Mouse (Mus musculus): ENCODE measurements around the gene Hrasls5. TPM values are rescaled to one million over a fixed set of nuclear protein-coding genes. Genes with fewer than 3 reads are reported as not detected.

Gene Hrasls5
- not detected in 2 replicates for polyA plus RNA-seq (2015; fragmentation: Nextera tagmentation; extraction: Ambion mirVana)

DNA sequence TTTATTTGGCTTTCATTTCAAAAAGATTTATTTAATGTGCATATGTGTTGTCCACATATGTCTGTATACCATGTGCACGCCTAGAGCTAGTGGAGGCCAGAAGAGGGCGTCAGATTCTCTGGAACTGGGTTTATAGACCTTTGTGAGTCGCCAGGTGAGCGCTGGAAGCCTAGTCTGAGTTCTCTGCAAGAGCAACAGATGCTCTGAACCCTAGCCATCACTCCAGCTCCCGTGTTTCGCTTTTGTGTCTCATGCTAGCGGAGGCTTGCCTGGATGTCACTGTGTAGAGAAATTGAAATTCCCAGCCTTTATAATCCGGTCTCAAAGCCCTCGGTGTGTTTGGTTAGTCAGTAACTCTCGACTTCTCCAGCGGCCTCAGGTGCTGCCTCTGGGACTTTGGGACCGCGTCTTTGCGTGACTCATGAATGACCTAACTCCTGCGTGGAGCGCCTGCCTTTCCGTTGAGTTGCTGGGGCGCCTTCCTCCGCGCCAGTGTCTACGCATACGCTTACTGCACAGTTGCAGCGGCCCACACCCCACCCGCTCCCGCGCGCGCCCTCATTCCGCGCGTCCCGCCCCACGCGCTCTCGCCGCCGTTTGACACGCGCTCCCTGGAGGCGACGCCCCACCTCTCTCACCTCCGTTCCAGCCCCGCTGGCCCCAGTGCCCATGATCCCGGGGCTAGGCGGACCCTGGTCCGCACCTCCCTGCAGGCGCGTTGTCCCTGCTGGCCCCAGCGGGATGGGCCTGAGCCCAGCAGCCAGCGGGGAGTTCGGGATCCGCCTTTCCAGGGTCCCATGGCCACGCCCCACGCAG, at the start of gene Hrasls5:
TSS of gene Hrasls5 (plus strand) at position 600 of the 816 bp plus-strand sequence.
- Histone ChIP-seq H3K9me3 (no peaks in the 10 kb centered on the region), H3K4me1 (peaks cover 10% of the 10 kb centered on the region), H3K36me3 (no peaks in the 10 kb centered on the region), H3K27me3 (no peaks in the 10 kb centered on the region), H3K4me3 (peak within 1 kb of the TSS; percentile 45), H3K9ac (replicated peaks) (peak within 1 kb of the TSS; percentile 44), H3K27ac (replicated peaks) (no peak within 1 kb of the TSS), H3K4me2 (replicated peaks) (peak within 1 kb of the TSS; percentile 78)
- 3% methylated on average over 54 of the region's 54 CpGs for WGBS
- ATAC-seq (replicated peaks), result peak; percentile 82

- Histone ChIP-seq H3K27me3 (no peaks in the 10 kb centered on the region), H3K4me3 (no peak overlapping the region), H3K36me3 (no peaks in the 10 kb centered on the region), H3K9me3 (no peaks in the 10 kb centered on the region), H3K4me1 (peaks cover 5% of the 10 kb centered on the region), H3K9ac (replicated peaks) (no peak overlapping the region), H3K27ac (replicated peaks) (no peak overlapping the region), H3K4me2 (replicated peaks) (no peak overlapping the region)
- 82% methylated on average over 10 of the region's 10 CpGs for WGBS
- ATAC-seq (replicated peaks), result no peak
Measured at GRCm38 (mm10) chr19:7562601-7563129, 49.7 kb upstream of the Hrasls5 start.

DNA sequence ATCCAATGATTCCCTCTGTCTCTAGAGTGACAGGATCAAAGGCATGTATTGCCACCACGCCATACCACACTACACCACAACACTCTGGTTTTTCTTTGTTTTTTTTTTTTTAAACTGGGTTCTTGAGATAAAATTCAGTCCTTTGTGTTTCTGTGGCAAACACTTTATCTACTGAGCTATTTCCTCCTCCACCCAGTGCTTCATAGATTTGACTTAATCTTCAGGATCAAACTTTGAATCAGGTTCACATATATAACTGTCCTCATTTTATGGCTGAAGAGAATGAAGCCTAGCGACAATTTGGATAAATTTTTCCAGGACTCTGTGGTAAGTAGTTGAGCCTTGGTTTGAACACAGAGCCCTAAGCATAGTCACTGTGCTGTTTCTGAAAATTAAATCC, 48.7 kb upstream of the Hrasls5 start:
- Histone ChIP-seq H3K27ac (replicated peaks) (no peak overlapping the region), H3K36me3 (no peaks in the 10 kb centered on the region), H3K27me3 (no peaks in the 10 kb centered on the region), H3K4me3 (no peak overlapping the region), H3K4me2 (replicated peaks) (no peak overlapping the region), H3K4me1 (no peaks in the 10 kb centered on the region), H3K9ac (replicated peaks) (no peak overlapping the region), H3K9me3 (no peaks in the 10 kb centered on the region)
- no peak for ATAC-seq (replicated peaks)
- WGBS, result 90% methylated on average over 2 of the region's 2 CpGs

- Histone ChIP-seq H3K36me3 (no peaks in the 10 kb centered on the region), H3K9me3 (no peaks in the 10 kb centered on the region), H3K4me1 (no peaks in the 10 kb centered on the region), H3K9ac (replicated peaks) (no peak overlapping the region), H3K4me2 (replicated peaks) (no peak overlapping the region), H3K27me3 (no peaks in the 10 kb centered on the region), H3K27ac (replicated peaks) (no peak overlapping the region), H3K4me3 (no peak overlapping the region)
- ATAC-seq (replicated peaks), result no peak
- WGBS, result 87% methylated on average over 1 of the region's 1 CpGs
Measured at GRCm38 (mm10) chr19:7564457-7564856, 47.9 kb upstream of the Hrasls5 start.

DNA sequence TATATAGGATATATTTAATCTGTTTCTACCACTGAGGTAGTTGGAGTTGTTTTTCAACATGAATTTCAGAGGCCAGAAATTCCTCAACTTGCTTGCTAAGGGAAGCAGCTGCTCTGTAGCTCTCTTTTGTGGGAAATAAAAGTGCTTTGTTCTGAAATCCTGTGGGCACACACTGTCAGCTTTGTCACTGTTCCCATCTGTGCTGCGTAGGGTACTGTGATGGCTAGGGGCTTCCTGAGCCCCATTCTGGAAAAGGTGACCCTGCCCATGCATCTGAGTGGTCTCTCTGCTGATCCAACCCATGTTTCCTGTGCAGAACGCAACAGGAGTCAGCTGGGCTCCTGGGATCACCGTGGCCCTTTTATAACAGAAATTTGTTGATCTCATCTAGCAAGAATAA, 45.5 kb upstream of the Hrasls5 start:
- H3K4me3 ChIP-seq, result no peak overlapping the region
- no peak overlapping the region for H3K4me2 ChIP-seq (replicated peaks)
- H3K27ac ChIP-seq (replicated peaks), result no peak overlapping the region
- no peaks in the 10 kb centered on the region for H3K9me3 ChIP-seq
- H3K36me3 ChIP-seq, result no peaks in the 10 kb centered on the region
- H3K27me3 ChIP-seq, result no peaks in the 10 kb centered on the region
- no peak for ATAC-seq (replicated peaks)
- no peak overlapping the region for H3K9ac ChIP-seq (replicated peaks)
- WGBS, result 70% methylated on average over 3 of the region's 3 CpGs
- H3K4me1 ChIP-seq, result no peaks in the 10 kb centered on the region

DNA sequence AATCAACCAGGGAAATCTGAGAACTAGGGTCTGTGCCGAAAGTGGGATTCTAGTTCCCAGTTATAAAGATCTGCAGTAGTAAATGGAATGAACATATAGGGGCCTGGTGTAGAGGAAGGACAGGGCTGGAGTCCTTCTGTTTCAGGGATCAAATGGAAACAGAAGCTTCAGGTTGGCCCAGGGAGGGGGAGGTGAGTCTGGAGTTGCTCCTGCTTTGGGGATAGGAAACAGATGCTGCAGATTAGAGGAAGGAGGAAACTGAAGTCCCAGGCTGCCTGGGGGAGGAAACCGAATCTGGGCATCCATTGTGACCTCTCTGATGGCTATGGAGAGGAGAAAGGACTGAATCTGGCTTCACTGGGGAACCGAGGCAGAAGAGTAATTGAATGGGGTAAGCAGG, 44.0 kb upstream of the Hrasls5 start:
- no peak overlapping the region for H3K4me2 ChIP-seq (replicated peaks)
- no peaks in the 10 kb centered on the region for H3K4me1 ChIP-seq
- no peak overlapping the region for H3K9ac ChIP-seq (replicated peaks)
- 60% methylated on average over 3 of the region's 3 CpGs for WGBS
- H3K9me3 ChIP-seq, result no peaks in the 10 kb centered on the region
- H3K36me3 ChIP-seq, result no peaks in the 10 kb centered on the region
- no peak overlapping the region for H3K4me3 ChIP-seq
- no peak for ATAC-seq (replicated peaks)
- no peaks in the 10 kb centered on the region for H3K27me3 ChIP-seq
- no peak overlapping the region for H3K27ac ChIP-seq (replicated peaks)

GRCm38 (mm10) chr19:7569650-7570049, 42.7 kb upstream of the Hrasls5 start:
- Histone ChIP-seq H3K4me1 (no peaks in the 10 kb centered on the region), H3K9ac (replicated peaks) (no peak overlapping the region), H3K4me3 (no peak overlapping the region), H3K9me3 (no peaks in the 10 kb centered on the region), H3K36me3 (no peaks in the 10 kb centered on the region), H3K4me2 (replicated peaks) (no peak overlapping the region), H3K27me3 (no peaks in the 10 kb centered on the region), H3K27ac (replicated peaks) (no peak overlapping the region)
- 86% methylated on average over 5 of the region's 5 CpGs for WGBS
- ATAC-seq (replicated peaks), result no peak

- Histone ChIP-seq H3K4me3 (no peak overlapping the region), H3K27me3 (no peaks in the 10 kb centered on the region), H3K9ac (replicated peaks) (no peak overlapping the region), H3K4me1 (no peaks in the 10 kb centered on the region), H3K9me3 (no peaks in the 10 kb centered on the region), H3K4me2 (replicated peaks) (no peak overlapping the region), H3K36me3 (no peaks in the 10 kb centered on the region), H3K27ac (replicated peaks) (no peak overlapping the region)
- no peak for ATAC-seq (replicated peaks)
- WGBS, result 88% methylated on average over 1 of the region's 1 CpGs
Measured at GRCm38 (mm10) chr19:7576180-7576579, 36.2 kb upstream of the Hrasls5 start.

- Histone ChIP-seq H3K27ac (replicated peaks) (no peak overlapping the region), H3K36me3 (no peaks in the 10 kb centered on the region), H3K27me3 (no peaks in the 10 kb centered on the region), H3K9me3 (no peaks in the 10 kb centered on the region), H3K9ac (replicated peaks) (no peak overlapping the region), H3K4me1 (no peaks in the 10 kb centered on the region), H3K4me2 (replicated peaks) (no peak overlapping the region), H3K4me3 (no peak overlapping the region)
- 84% methylated on average over 3 of the region's 3 CpGs for WGBS
- no peak for ATAC-seq (replicated peaks)
Measured at GRCm38 (mm10) chr19:7577710-7578109, 34.6 kb upstream of the Hrasls5 start.

- Histone ChIP-seq H3K4me2 (replicated peaks) (no peak overlapping the region), H3K36me3 (no peaks in the 10 kb centered on the region), H3K9ac (replicated peaks) (no peak overlapping the region), H3K9me3 (no peaks in the 10 kb centered on the region), H3K27me3 (no peaks in the 10 kb centered on the region), H3K27ac (replicated peaks) (no peak overlapping the region), H3K4me3 (no peak overlapping the region), H3K4me1 (no peaks in the 10 kb centered on the region)
- 66% methylated on average over 5 of the region's 5 CpGs for WGBS
- ATAC-seq (replicated peaks), result no peak
Measured at GRCm38 (mm10) chr19:7581042-7581441, 31.3 kb upstream of the Hrasls5 start.

DNA sequence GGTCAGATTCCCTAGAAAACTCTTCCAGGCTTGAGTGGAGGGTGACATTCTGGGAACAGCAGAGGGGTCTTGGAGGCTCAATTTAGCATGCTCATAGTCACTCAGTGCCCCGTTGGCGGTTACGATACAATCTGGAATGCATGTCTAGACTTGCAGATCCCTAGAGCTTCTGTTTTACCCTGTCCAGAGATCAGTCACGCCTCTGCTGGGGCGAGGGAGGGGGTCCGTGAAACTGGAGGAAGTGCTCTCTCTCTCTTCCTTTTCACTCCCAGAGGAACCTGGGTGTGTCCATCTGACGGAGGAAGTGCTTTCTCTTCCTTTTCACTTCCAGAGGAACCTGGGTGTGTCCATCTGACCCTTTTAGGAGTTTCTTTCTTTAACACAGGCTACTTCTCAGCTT, 29.2 kb upstream of the Hrasls5 start:
- H3K4me1 ChIP-seq, result no peaks in the 10 kb centered on the region
- WGBS, result 77% methylated on average over 7 of the region's 7 CpGs
- no peak for ATAC-seq (replicated peaks)

GRCm38 (mm10) chr19:7583599-7583998, 28.7 kb upstream of the Hrasls5 start:
- H3K27ac ChIP-seq (replicated peaks), result no peak overlapping the region
- no peak for ATAC-seq (replicated peaks)
- no peak overlapping the region for H3K4me3 ChIP-seq
- H3K27me3 ChIP-seq, result no peaks in the 10 kb centered on the region
- H3K36me3 ChIP-seq, result no peaks in the 10 kb centered on the region
- no peak overlapping the region for H3K4me2 ChIP-seq (replicated peaks)
- 71% methylated on average over 3 of the region's 3 CpGs for WGBS
- H3K9me3 ChIP-seq, result no peaks in the 10 kb centered on the region
- H3K4me1 ChIP-seq, result no peaks in the 10 kb centered on the region
- H3K9ac ChIP-seq (replicated peaks), result no peak overlapping the region

More for the DNA sequence above, 29.2 kb upstream of the Hrasls5 start:
- H3K27ac ChIP-seq (replicated peaks), result no peak overlapping the region
- H3K27me3 ChIP-seq, result no peaks in the 10 kb centered on the region
- H3K4me2 ChIP-seq (replicated peaks), result no peak overlapping the region
- no peaks in the 10 kb centered on the region for H3K36me3 ChIP-seq
- H3K9ac ChIP-seq (replicated peaks), result no peak overlapping the region
- no peak overlapping the region for H3K4me3 ChIP-seq
- H3K9me3 ChIP-seq, result no peaks in the 10 kb centered on the region

DNA sequence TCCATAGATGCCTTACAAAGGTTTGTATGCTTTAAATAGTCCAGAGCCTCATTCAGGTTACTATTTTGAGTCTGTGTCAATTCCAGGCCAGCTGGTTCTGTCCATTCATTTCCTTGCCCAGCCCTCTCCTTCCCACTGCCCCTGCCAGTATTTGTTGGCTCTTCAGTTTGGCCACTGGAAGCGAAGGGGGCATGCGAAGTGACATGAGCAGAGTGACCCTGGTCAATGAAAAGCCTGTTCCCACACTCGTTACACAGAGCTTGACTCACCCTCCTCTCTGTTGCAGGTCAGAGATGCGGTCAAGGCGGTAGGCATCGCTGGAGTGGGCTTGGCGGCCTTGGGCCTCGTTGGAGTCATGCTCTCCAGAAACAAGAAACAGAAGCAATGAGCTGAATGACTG, 27.1 kb upstream of the Hrasls5 start:
- Histone ChIP-seq H3K36me3 (no peaks in the 10 kb centered on the region), H3K9me3 (no peaks in the 10 kb centered on the region), H3K4me2 (replicated peaks) (no peak overlapping the region), H3K27ac (replicated peaks) (no peak overlapping the region), H3K4me1 (no peaks in the 10 kb centered on the region), H3K4me3 (no peak overlapping the region), H3K27me3 (no peaks in the 10 kb centered on the region), H3K9ac (replicated peaks) (no peak overlapping the region)
- whole genome bisulfite sequencing, result 84% methylated on average over 8 of the region's 8 CpGs
- no peak for ATAC-seq (replicated peaks)
